Mouse (Mus musculus): Measurements from ENCODE around the gene Gm17622. TPM values are rescaled to one million over a fixed set of nuclear protein-coding genes. Genes with fewer than 3 reads are reported as not detected.

The Gm17622 gene
- total RNA-seq, 4 experiments from 2014 or later: not detected

- no peak for DNase-seq (ENCODE audit: low spot score in 2 of 2)
Measured at GRCm38 (mm10) chr13:96510635-96511034, 20.1 kb downstream of the Gm17622 start.

GRCm38 (mm10) chr13:96511262-96511661, 20.7 kb downstream of the Gm17622 start:
- DNase-seq (ENCODE audit: low spot score in 2 of 2): no peak

- no peak for DNase-seq (ENCODE audit: low spot score in 2 of 2)
Measured at GRCm38 (mm10) chr13:96511893-96512292, 21.4 kb downstream of the Gm17622 start.

- no peak for DNase-seq (ENCODE audit: low spot score in 2 of 2)
Measured at GRCm38 (mm10) chr13:96514154-96514942, 23.8 kb downstream of the Gm17622 start.

- DNase-seq (ENCODE audit: low spot score in 2 of 2): no peak
Measured at GRCm38 (mm10) chr13:96516249-96516648, 25.7 kb downstream of the Gm17622 start.

GRCm38 (mm10) chr13:96517335-96517734, 26.8 kb downstream of the Gm17622 start:
- no peak for DNase-seq (ENCODE audit: low spot score in 2 of 2)

GRCm38 (mm10) chr13:96521294-96521693, 30.8 kb downstream of the Gm17622 start:
- no peak for DNase-seq (ENCODE audit: low spot score in 2 of 2)

GRCm38 (mm10) chr13:96527022-96527421, 36.5 kb downstream of the Gm17622 start:
- no peak for DNase-seq (ENCODE audit: low spot score in 2 of 2)

- DNase-seq (ENCODE audit: low spot score in 2 of 2): no peak
Measured at GRCm38 (mm10) chr13:96527856-96528255, 37.3 kb downstream of the Gm17622 start.

GRCm38 (mm10) chr13:96528776-96529175, 38.2 kb downstream of the Gm17622 start:
- DNase-seq (ENCODE audit: low spot score in 2 of 2): no peak

- no peak for DNase-seq (ENCODE audit: low spot score in 2 of 2)
Measured at GRCm38 (mm10) chr13:96529542-96529941, 39.0 kb downstream of the Gm17622 start.

- no peak for DNase-seq (ENCODE audit: low spot score in 2 of 2)
Measured at GRCm38 (mm10) chr13:96530064-96530463, 39.5 kb downstream of the Gm17622 start.

GRCm38 (mm10) chr13:96532176-96532575, 41.6 kb downstream of the Gm17622 start:
- DNase-seq (ENCODE audit: low spot score in 2 of 2): no peak

GRCm38 (mm10) chr13:96533742-96534141, 43.2 kb downstream of the Gm17622 start:
- no peak for DNase-seq (ENCODE audit: low spot score in 2 of 2)

- DNase-seq (ENCODE audit: low spot score in 2 of 2): no peak
Measured at GRCm38 (mm10) chr13:96536821-96537572, 46.5 kb downstream of the Gm17622 start.

- no peak for DNase-seq (ENCODE audit: low spot score in 2 of 2)
Measured at GRCm38 (mm10) chr13:96538103-96538502, 47.6 kb downstream of the Gm17622 start.

Other genes starting within 250 kb of the Gm17622 start
- 10 to 100 TPM; 30.1 to 38.8 (median 32.8) TPM for gene Poc5, start 102.4 kb upstream of the Gm17622 start, total RNA-seq (2022)
- gene Ankdd1b, start 19.5 kb upstream of the Gm17622 start, total RNA-seq (2022): under 1 TPM in 2 of 4 experiments, not detected in 2; 0.47 to 0.66 TPM
- gene Polk, start 51.8 kb downstream of the Gm17622 start, total RNA-seq (2022): 10 to 100 TPM; 12.3 to 15.6 (median 12.7) TPM
- gene Col4a3bp, start 51.9 kb downstream of the Gm17622 start, total RNA-seq (2022): 10 to 100 TPM; 62.5 to 83.2 (median 74.4) TPM
- gene Hmgcr, start 180.2 kb downstream of the Gm17622 start, total RNA-seq (2022): 100 to 1,000 TPM; 120 to 159 (median 138) TPM